Mouse (Mus musculus): ENCODE data around the gene Gpr1. TPM values are rescaled to one million over a fixed set of nuclear protein-coding genes. Genes with fewer than 3 reads are reported as not detected.

The Gpr1 gene
- polyA plus RNA-seq, 1 experiment from 2014 or later: 0.09 TPM

DNA sequence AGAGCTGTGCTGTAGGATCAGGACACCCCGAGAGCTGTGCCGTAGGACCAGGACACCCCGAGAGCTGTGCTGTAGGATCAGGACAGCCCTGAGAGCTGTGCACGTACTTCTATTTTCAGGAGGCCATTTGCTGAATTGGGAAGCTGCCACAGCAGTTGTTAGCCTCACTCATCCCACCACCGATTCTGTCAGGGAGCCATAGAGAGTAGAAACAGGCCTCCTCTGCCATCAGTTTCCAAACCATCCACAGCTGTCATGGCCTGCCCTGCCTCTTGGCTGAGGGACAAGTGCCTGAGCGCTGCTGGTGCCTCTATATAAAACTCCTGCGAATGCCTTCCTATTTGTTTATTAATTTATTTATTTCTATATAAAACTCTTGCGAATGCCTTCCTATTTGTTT lies 25.4 kb upstream of the Gpr1 start:
- DNase-seq (ENCODE audit: low spot score): no peak
- WGBS: 87% methylated on average over 8 of the region's 8 CpGs
- no peak overlapping the region for H3K4me2 ChIP-seq (ENCODE audit: low read depth, severe bottlenecking)

DNA sequence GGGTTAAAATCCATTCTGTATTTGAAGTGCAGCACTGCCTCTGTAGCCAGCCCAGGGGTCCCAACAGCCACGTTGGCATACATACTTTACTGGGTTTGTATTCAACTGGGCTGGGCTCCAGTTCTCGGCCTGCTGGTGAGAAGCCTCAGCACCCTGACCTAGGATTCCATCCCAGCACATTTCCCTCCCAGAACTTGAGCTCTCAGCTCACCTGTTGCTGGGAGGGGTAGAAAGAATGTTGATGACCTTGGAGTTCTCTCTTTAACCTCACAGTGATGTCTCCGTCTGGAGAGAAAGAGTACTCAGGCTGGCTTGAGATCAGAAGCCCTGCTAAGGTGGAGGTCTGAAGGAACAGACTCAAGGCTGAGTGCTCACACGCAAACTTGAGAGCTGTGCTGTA lies 25.0 kb upstream of the Gpr1 start:
- Histone ChIP-seq H3K4me2 (ENCODE audit: low read depth, severe bottlenecking) (no peak overlapping the region), H3K9ac (ENCODE audit: low read length) (no peak overlapping the region), H3K27ac (replicated peaks; ENCODE audit: low read depth, low read length) (no peak overlapping the region)

More for the DNA sequence above, 25.4 kb upstream of the Gpr1 start:
- no peaks in the 10 kb centered on the region for H3K9me3 ChIP-seq (ENCODE audit: control insufficient read depth, low read length)
- H3K4me3 ChIP-seq (ENCODE audit: low read depth, low read length): no peak overlapping the region
- H3K4me1 ChIP-seq (ENCODE audit: control insufficient read depth, insufficient read depth, low read length): no peaks in the 10 kb centered on the region
- no peak overlapping the region for H3K27ac ChIP-seq (replicated peaks; ENCODE audit: low read depth, low read length)
- no peaks in the 10 kb centered on the region for H3K36me3 ChIP-seq (ENCODE audit: control insufficient read depth, insufficient read depth, low read length)
- H3K9ac ChIP-seq (ENCODE audit: low read length): no peak overlapping the region
- no peak for ATAC-seq (ENCODE audit: insufficient number of reproducible peaks, low FRiP score, low TSS enrichment, low read depth)
- no peaks in the 10 kb centered on the region for H3K27me3 ChIP-seq (ENCODE audit: control insufficient read depth, insufficient read depth, low read length)

DNA sequence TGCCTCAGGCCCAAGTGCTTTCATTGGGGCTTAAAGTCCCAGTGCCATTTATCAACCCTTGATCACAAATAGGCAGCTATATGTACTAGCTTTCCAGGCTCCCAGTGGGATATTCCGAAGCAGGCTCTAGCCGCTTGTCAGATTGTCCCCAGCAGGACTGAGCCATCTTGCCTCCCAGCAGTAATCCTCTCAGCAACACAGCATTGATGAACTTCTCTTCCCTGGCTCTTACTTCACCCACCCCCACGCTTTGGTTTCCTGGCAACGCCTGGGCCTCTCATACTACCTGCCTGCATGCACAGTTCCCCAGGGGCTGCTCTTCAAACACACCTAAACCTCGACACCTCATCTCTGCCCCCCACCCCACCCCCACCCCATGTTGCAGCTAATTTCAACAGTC lies 23.0 kb upstream of the Gpr1 start:
- H3K36me3 ChIP-seq (ENCODE audit: control insufficient read depth, insufficient read depth, low read length): no peaks in the 10 kb centered on the region
- H3K4me1 ChIP-seq (ENCODE audit: control insufficient read depth, insufficient read depth, low read length): no peaks in the 10 kb centered on the region
- H3K9ac ChIP-seq (ENCODE audit: low read length): no peak overlapping the region
- ATAC-seq (ENCODE audit: insufficient number of reproducible peaks, low FRiP score, low TSS enrichment, low read depth): no peak
- DNase-seq (ENCODE audit: low spot score): no peak
- no peaks in the 10 kb centered on the region for H3K9me3 ChIP-seq (ENCODE audit: control insufficient read depth, low read length)
- H3K27me3 ChIP-seq (ENCODE audit: control insufficient read depth, insufficient read depth, low read length): no peaks in the 10 kb centered on the region
- no peak overlapping the region for H3K27ac ChIP-seq (replicated peaks; ENCODE audit: low read depth, low read length)
- H3K4me2 ChIP-seq (ENCODE audit: low read depth, severe bottlenecking): no peak overlapping the region
- WGBS: 34% methylated on average over 5 of the region's 5 CpGs
- H3K4me3 ChIP-seq (ENCODE audit: low read depth, low read length): no peak overlapping the region

More for the DNA sequence above, 25.0 kb upstream of the Gpr1 start:
- DNase-seq (ENCODE audit: low spot score): no peak
- H3K4me1 ChIP-seq (ENCODE audit: control insufficient read depth, insufficient read depth, low read length): no peaks in the 10 kb centered on the region
- WGBS: 66% methylated on average over 4 of the region's 4 CpGs
- no peak overlapping the region for H3K4me3 ChIP-seq (ENCODE audit: low read depth, low read length)
- no peaks in the 10 kb centered on the region for H3K36me3 ChIP-seq (ENCODE audit: control insufficient read depth, insufficient read depth, low read length)
- no peaks in the 10 kb centered on the region for H3K9me3 ChIP-seq (ENCODE audit: control insufficient read depth, low read length)
- ATAC-seq (ENCODE audit: insufficient number of reproducible peaks, low FRiP score, low TSS enrichment, low read depth): no peak
- no peaks in the 10 kb centered on the region for H3K27me3 ChIP-seq (ENCODE audit: control insufficient read depth, insufficient read depth, low read length)

DNA sequence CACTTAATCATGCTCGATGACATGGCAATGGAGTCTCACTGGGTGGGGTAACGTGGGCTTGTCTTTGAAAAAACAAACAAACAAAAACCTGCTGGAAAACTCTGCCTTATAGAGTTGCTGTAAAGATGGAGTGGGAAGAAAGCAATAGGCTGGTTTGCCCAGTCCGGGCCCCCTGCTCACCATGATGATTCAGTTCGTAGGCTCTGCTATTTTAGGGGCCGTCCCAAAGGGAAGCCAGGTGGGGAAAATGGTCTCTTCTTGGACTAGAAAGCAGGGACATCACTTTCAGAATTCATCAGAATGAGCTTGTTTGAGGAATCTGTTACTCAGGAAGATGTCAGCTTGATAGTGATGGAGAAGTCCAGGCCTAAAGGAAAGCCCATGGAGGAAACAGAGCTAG lies 12.9 kb upstream of the Gpr1 start:
- no peaks in the 10 kb centered on the region for H3K36me3 ChIP-seq (ENCODE audit: control insufficient read depth, insufficient read depth, low read length)
- no peak for ATAC-seq (ENCODE audit: insufficient number of reproducible peaks, low FRiP score, low TSS enrichment, low read depth)

DNA sequence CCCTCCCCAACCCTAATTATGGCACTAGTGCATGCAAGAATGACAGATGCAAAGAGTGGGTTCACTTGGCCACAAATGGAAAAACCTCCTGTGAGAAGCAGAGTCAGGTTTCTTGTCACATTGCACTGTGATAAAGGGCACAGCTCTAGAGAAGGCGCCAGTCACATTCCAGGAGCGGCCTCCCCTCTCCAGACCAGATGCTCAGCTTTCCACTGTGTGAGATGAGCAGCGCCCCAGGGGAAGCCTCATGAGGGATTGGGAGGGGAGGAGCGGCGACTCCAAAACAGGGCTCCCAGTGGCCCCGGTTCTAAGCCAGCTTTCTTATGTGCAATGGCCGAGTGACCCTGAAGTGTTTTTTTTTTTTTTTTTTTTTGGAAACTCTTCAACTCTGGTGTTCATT lies 11.5 kb upstream of the Gpr1 start:
- no peaks in the 10 kb centered on the region for H3K4me1 ChIP-seq (ENCODE audit: control insufficient read depth, insufficient read depth, low read length)
- H3K36me3 ChIP-seq (ENCODE audit: control insufficient read depth, insufficient read depth, low read length): no peaks in the 10 kb centered on the region
- H3K27me3 ChIP-seq (ENCODE audit: control insufficient read depth, insufficient read depth, low read length): no peaks in the 10 kb centered on the region
- H3K4me2 ChIP-seq (ENCODE audit: low read depth, severe bottlenecking): no peak overlapping the region
- DNase-seq (ENCODE audit: low spot score) (peak; percentile 47), ATAC-seq (ENCODE audit: insufficient number of reproducible peaks, low FRiP score, low TSS enrichment, low read depth) (peak; percentile 60; the same call in 1 of the 2 replicates)
- no peak overlapping the region for H3K4me3 ChIP-seq (ENCODE audit: low read depth, low read length)
- no peak overlapping the region for H3K27ac ChIP-seq (replicated peaks; ENCODE audit: low read depth, low read length)
- no peaks in the 10 kb centered on the region for H3K9me3 ChIP-seq (ENCODE audit: control insufficient read depth, low read length)
- H3K9ac ChIP-seq (ENCODE audit: low read length): no peak overlapping the region
- WGBS: 3% methylated on average over 7 of the region's 7 CpGs

More for the DNA sequence above, 12.9 kb upstream of the Gpr1 start:
- DNase-seq (ENCODE audit: low spot score): no peak
- Histone ChIP-seq H3K4me1 (ENCODE audit: control insufficient read depth, insufficient read depth, low read length) (no peaks in the 10 kb centered on the region), H3K9me3 (ENCODE audit: control insufficient read depth, low read length) (no peaks in the 10 kb centered on the region), H3K27ac (replicated peaks; ENCODE audit: low read depth, low read length) (no peak overlapping the region), H3K4me2 (ENCODE audit: low read depth, severe bottlenecking) (no peak overlapping the region), H3K9ac (ENCODE audit: low read length) (no peak overlapping the region), H3K4me3 (ENCODE audit: low read depth, low read length) (no peak overlapping the region), H3K27me3 (ENCODE audit: control insufficient read depth, insufficient read depth, low read length) (no peaks in the 10 kb centered on the region)
- WGBS: 63% methylated on average over 5 of the region's 5 CpGs

DNA sequence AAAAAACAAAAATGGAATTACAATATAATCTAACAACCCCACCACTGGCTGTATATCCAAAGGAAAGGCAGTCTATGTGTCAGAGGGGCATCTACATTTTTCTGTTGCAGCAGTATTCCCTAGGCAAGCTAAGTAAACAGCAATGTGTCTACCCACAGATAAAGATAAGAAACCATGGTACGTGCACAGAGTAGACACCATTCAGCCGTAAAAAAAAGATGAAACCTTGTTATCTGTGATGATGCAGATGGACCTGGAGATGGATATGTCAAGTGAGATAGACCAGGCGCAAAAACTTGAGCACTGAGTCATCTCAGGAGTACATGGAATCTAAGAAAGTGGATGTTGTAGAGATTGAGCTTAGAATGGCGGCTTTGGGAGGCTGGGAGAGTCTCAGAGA lies 10.7 kb upstream of the Gpr1 start:
- Histone ChIP-seq H3K9me3 (ENCODE audit: control insufficient read depth, low read length) (no peaks in the 10 kb centered on the region), H3K27ac (replicated peaks; ENCODE audit: low read depth, low read length) (no peak overlapping the region), H3K27me3 (ENCODE audit: control insufficient read depth, insufficient read depth, low read length) (no peaks in the 10 kb centered on the region), H3K9ac (ENCODE audit: low read length) (no peak overlapping the region), H3K36me3 (ENCODE audit: control insufficient read depth, insufficient read depth, low read length) (no peaks in the 10 kb centered on the region), H3K4me2 (ENCODE audit: low read depth, severe bottlenecking) (no peak overlapping the region), H3K4me1 (ENCODE audit: control insufficient read depth, insufficient read depth, low read length) (no peaks in the 10 kb centered on the region), H3K4me3 (ENCODE audit: low read depth, low read length) (no peak overlapping the region)
- DNase-seq (ENCODE audit: low spot score): no peak
- ATAC-seq (ENCODE audit: insufficient number of reproducible peaks, low FRiP score, low TSS enrichment, low read depth): no peak
- WGBS: 77% methylated on average over 4 of the region's 4 CpGs

DNA sequence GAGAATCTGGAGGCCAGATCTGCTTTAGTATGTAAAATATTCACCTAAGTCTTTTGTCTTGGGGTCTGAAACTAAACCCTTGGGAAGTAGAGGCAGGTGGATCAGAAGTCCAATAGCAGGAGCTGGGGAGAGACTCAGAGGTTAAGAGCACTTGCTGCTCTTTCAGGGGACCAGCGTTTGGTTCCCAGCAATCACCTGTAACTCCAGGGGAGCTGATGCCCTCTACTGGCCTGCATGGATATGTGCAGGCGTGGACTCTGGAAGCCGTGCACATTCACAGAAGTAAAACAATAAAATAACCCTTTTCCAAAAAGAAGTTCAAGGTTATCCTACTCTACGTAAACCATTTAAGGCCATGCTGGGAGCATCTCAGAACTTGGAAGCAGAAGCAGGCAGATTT lies 4.9 kb upstream of the Gpr1 start:
- Histone ChIP-seq H3K9ac (ENCODE audit: low read length) (no peak overlapping the region), H3K36me3 (ENCODE audit: control insufficient read depth, insufficient read depth, low read length) (no peaks in the 10 kb centered on the region), H3K27ac (replicated peaks; ENCODE audit: low read depth, low read length) (no peak overlapping the region), H3K4me3 (ENCODE audit: low read depth, low read length) (no peak overlapping the region), H3K27me3 (ENCODE audit: control insufficient read depth, insufficient read depth, low read length) (0 out of 2 replicates have a peak, but pooled peaks cover 5% of the 10 kb centered on the region), H3K4me2 (ENCODE audit: low read depth, severe bottlenecking) (no peak overlapping the region), H3K9me3 (ENCODE audit: control insufficient read depth, low read length) (no peaks in the 10 kb centered on the region), H3K4me1 (ENCODE audit: control insufficient read depth, insufficient read depth, low read length) (no peaks in the 10 kb centered on the region)
- DNase-seq (ENCODE audit: low spot score): no peak
- 91% methylated on average over 4 of the region's 4 CpGs for WGBS
- no peak for ATAC-seq (ENCODE audit: insufficient number of reproducible peaks, low FRiP score, low TSS enrichment, low read depth)

DNA sequence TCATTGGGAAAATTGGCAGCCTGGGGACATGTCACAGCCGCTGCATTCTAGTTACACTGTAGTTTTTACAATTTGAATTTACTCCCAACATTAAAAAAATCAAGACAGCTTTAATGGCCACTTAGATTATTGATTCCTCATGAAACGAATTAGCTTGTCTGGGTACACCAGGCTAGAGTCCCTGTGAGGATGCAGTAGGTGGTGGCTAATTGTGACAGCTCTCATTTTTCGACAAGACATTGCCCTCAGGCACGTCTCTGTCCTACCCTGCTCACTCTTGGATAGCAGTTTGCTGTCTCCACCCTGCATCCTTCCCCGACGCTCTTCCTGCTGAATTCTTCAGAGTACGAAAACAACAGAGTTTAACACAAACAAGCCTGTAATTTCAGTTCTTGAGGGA lies 288 bp upstream of the Gpr1 start:
- no peaks in the 10 kb centered on the region for H3K36me3 ChIP-seq (ENCODE audit: control insufficient read depth, insufficient read depth, low read length)
- no peak overlapping the region for H3K4me2 ChIP-seq (ENCODE audit: low read depth, severe bottlenecking)
- no peak for DNase-seq (ENCODE audit: low spot score)
- H3K9ac ChIP-seq (ENCODE audit: low read length): no peak overlapping the region
- 37% methylated on average over 7 of the region's 7 CpGs for WGBS
- peaks cover 3% of the 10 kb centered on the region; the same call in 1 of the 2 replicates for H3K4me1 ChIP-seq (ENCODE audit: control insufficient read depth, insufficient read depth, low read length)
- ATAC-seq (ENCODE audit: insufficient number of reproducible peaks, low FRiP score, low TSS enrichment, low read depth): no peak
- no peaks in the 10 kb centered on the region for H3K9me3 ChIP-seq (ENCODE audit: control insufficient read depth, low read length)
- 0 out of 2 replicates have a peak, but pooled peaks cover 5% of the 10 kb centered on the region for H3K27me3 ChIP-seq (ENCODE audit: control insufficient read depth, insufficient read depth, low read length)
- H3K27ac ChIP-seq (replicated peaks; ENCODE audit: low read depth, low read length): no peak overlapping the region
- no peak overlapping the region for H3K4me3 ChIP-seq (ENCODE audit: low read depth, low read length)
